Mouse (Mus musculus): Measurements from ENCODE around the gene Scube1. TPM values are rescaled to one million over a fixed set of nuclear protein-coding genes. Genes with fewer than 3 reads are reported as not detected.

Gene Scube1
- total and polyA plus RNA-seq, 2 experiments: 0.13 to 0.18 TPM

DNA sequence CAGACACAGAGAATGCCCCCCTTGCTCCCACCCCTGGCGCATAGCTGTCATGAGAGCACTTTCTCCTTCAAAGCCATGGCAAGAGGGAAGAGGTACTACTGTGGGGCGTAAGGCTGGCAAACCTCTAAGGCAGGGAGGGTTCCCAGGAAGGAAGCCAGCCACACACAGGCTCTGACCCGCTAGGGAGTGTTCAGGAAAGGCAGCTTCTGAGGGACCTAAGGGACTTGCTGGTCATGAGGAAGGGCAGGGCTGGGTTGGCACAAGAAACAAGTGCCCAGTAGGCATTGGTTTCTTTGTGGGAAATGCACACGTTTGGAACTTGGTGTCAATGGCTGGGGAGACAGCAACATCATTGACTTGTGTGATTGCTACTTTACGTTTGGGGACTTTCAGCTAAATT, 158.8 kb downstream of the Scube1 start:
- DNase-seq (ENCODE audit: extremely low read depth, low read depth, low spot score): no peak
- no peak overlapping the region for H3K9ac ChIP-seq (ENCODE audit: low read depth, low read length)
- no peak overlapping the region for H3K4me3 ChIP-seq (ENCODE audit: insufficient read depth, low read depth, low read length)
- TF ChIP-seq CTCF (IDR thresholded peaks at IDR 0.05; ENCODE audit: low read depth, low read length) (no peak), POLR2A (IDR thresholded peaks at IDR 0.05; ENCODE audit: extremely low read depth, insufficient read depth, low read length) (no peak)
- H3K27me3 ChIP-seq (ENCODE audit: control insufficient read depth, insufficient read depth, low read length): no peaks in the 10 kb centered on the region
- H3K4me1 ChIP-seq (ENCODE audit: control insufficient read depth, insufficient read depth, low read length): peaks cover 9% of the 10 kb centered on the region
- H3K36me3 ChIP-seq (ENCODE audit: control insufficient read depth, insufficient read depth, low read length): no peaks in the 10 kb centered on the region
- peaks cover 16% of the 10 kb centered on the region; the same call in 1 of the 2 replicates for H3K79me2 ChIP-seq (ENCODE audit: control insufficient read depth, insufficient read depth, low read length)
- no peak overlapping the region for H3K27ac ChIP-seq (replicated peaks; ENCODE audit: insufficient read depth, low read depth, low read length)
- WGBS: 83% methylated on average over 5 of the region's 5 CpGs

DNA sequence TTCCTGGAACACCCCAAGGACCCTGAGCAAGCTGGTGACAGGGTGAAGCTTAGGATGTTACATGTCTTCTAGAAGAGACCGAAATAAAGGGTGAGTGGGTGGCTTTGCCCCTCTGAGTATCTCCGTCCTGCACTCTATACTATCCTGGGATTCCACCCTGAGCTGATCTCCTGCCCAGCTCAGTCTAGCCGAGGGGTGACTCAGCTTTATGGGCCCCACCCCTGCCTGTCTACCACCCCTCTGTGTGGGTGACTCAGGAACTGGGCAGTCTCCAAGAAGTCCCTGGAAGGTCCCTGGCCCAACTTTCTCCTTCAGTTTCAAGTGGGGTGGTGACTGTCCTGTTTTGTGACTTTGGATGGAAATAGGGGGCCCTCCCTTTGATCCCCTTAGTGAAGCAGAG, 159.4 kb downstream of the Scube1 start:
- no peak for DNase-seq (ENCODE audit: extremely low read depth, low read depth, low spot score)
- H3K36me3 ChIP-seq (ENCODE audit: control insufficient read depth, insufficient read depth, low read length): no peaks in the 10 kb centered on the region

GRCm38 (mm10) chr15:83563857-83564651, 160.8 kb downstream of the Scube1 start:
- Histone ChIP-seq H3K4me3 (ENCODE audit: insufficient read depth, low read depth, low read length) (peak overlapping the region; percentile 80), H3K27me3 (ENCODE audit: control insufficient read depth, insufficient read depth, low read length) (no peaks in the 10 kb centered on the region), H3K79me2 (ENCODE audit: control insufficient read depth, insufficient read depth, low read length) (peaks cover 16% of the 10 kb centered on the region; the same call in 1 of the 2 replicates), H3K9ac (ENCODE audit: low read depth, low read length) (peak overlapping the region; percentile 81), H3K4me1 (ENCODE audit: control insufficient read depth, insufficient read depth, low read length) (peaks cover 6% of the 10 kb centered on the region), H3K27ac (replicated peaks; ENCODE audit: insufficient read depth, low read depth, low read length) (peak overlapping the region; percentile 84), H3K36me3 (ENCODE audit: control insufficient read depth, insufficient read depth, low read length) (no peaks in the 10 kb centered on the region)
- TF ChIP-seq POLR2A (IDR thresholded peaks at IDR 0.05; ENCODE audit: extremely low read depth, insufficient read depth, low read length) (no peak), CTCF (IDR thresholded peaks at IDR 0.05; ENCODE audit: low read depth, low read length) (no peak)
- WGBS: 3% methylated on average over 27 of the region's 27 CpGs
- peak; percentile 58 for DNase-seq (ENCODE audit: extremely low read depth, low read depth, low spot score)

More for the DNA sequence above, 159.4 kb downstream of the Scube1 start:
- Histone ChIP-seq H3K9ac (ENCODE audit: low read depth, low read length) (no peak overlapping the region), H3K4me3 (ENCODE audit: insufficient read depth, low read depth, low read length) (no peak overlapping the region), H3K4me1 (ENCODE audit: control insufficient read depth, insufficient read depth, low read length) (peaks cover 6% of the 10 kb centered on the region), H3K79me2 (ENCODE audit: control insufficient read depth, insufficient read depth, low read length) (peaks cover 16% of the 10 kb centered on the region; the same call in 1 of the 2 replicates), H3K27me3 (ENCODE audit: control insufficient read depth, insufficient read depth, low read length) (no peaks in the 10 kb centered on the region), H3K27ac (replicated peaks; ENCODE audit: insufficient read depth, low read depth, low read length) (no peak overlapping the region)
- no peak for TF ChIP-seq POLR2A (IDR thresholded peaks at IDR 0.05; ENCODE audit: extremely low read depth, insufficient read depth, low read length)
- TF ChIP-seq CTCF (IDR thresholded peaks at IDR 0.05; ENCODE audit: low read depth, low read length): no peak
- 80% methylated on average over 3 of the region's 3 CpGs for WGBS

- Histone ChIP-seq H3K27me3 (ENCODE audit: control insufficient read depth, insufficient read depth, low read length) (no peaks in the 10 kb centered on the region), H3K79me2 (ENCODE audit: control insufficient read depth, insufficient read depth, low read length) (peaks cover 16% of the 10 kb centered on the region; the same call in 1 of the 2 replicates), H3K4me3 (ENCODE audit: insufficient read depth, low read depth, low read length) (peak within 1 kb of the TSS; percentile 80), H3K36me3 (ENCODE audit: control insufficient read depth, insufficient read depth, low read length) (no peaks in the 10 kb centered on the region), H3K4me1 (ENCODE audit: control insufficient read depth, insufficient read depth, low read length) (peaks cover 6% of the 10 kb centered on the region), H3K27ac (replicated peaks; ENCODE audit: insufficient read depth, low read depth, low read length) (peak within 1 kb of the TSS; percentile 84), H3K9ac (ENCODE audit: low read depth, low read length) (peak within 1 kb of the TSS; percentile 81)
- TF ChIP-seq CTCF (IDR thresholded peaks at IDR 0.05; ENCODE audit: low read depth, low read length) (no peak), POLR2A (IDR thresholded peaks at IDR 0.05; ENCODE audit: extremely low read depth, insufficient read depth, low read length) (0 out of 2 replicates have a peak, but pooled peaks have one; percentile 68)
- DNase-seq (ENCODE audit: extremely low read depth, low read depth, low spot score): peak; percentile 66
- WGBS: under 1% methylated on average over 28 of the region's 28 CpGs
Measured at GRCm38 (mm10) chr15:83563327-83563856, 161.4 kb downstream of the Scube1 start, which contains the start of the genes Tspo and Mcat. TSS of gene Tspo (plus strand) at chr15:83563592. TSS of gene Mcat (minus strand) at chr15:83563787.

DNA sequence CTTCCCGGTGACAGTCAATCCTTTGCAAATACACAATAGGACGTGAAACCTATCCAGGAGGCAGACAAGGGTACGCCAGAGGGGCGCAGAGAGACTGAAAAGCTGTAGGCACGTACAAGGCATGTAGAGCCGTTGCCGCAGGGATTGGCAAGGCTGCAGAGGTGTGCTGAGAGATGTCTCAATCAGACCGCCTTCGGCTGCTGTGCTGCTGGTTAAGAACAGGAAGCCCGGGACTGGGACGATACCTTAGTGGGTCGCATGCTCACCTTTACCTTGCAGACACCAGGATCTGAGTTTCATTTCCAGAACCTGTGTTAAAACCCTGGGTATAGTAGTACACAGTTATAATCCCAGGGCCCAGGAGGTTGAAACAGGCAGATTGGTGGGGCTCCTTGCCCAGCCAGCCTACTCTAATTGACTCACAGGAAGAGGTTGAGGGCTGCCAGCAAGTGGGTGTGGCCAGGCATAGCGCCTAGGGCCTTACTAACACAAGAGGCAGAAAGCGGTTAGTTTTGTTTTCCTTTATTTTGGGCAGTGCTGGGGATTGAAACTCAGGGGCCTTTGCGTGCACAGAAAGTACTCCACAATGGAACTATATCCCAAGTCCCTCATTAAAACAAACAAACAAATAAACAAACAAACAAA, 162.1 kb downstream of the Scube1 start:
- Histone ChIP-seq H3K4me1 (ENCODE audit: control insufficient read depth, insufficient read depth, low read length) (peaks cover 6% of the 10 kb centered on the region), H3K4me3 (ENCODE audit: insufficient read depth, low read depth, low read length) (peak overlapping the region; percentile 10; the same call in 1 of the 2 replicates), H3K27me3 (ENCODE audit: control insufficient read depth, insufficient read depth, low read length) (no peaks in the 10 kb centered on the region), H3K9ac (ENCODE audit: low read depth, low read length) (peak overlapping the region; percentile 1; the same call in 1 of the 2 replicates), H3K36me3 (ENCODE audit: control insufficient read depth, insufficient read depth, low read length) (no peaks in the 10 kb centered on the region), H3K79me2 (ENCODE audit: control insufficient read depth, insufficient read depth, low read length) (peaks cover 16% of the 10 kb centered on the region; the same call in 1 of the 2 replicates), H3K27ac (replicated peaks; ENCODE audit: insufficient read depth, low read depth, low read length) (peak overlapping the region; percentile 35; the same call in 1 of the 2 replicates)
- peak; percentile 91 for DNase-seq (ENCODE audit: extremely low read depth, low read depth, low spot score)
- 25% methylated on average over 15 of the region's 15 CpGs for WGBS
- TF ChIP-seq CTCF (IDR thresholded peaks at IDR 0.05; ENCODE audit: low read depth, low read length): no peak
- TF ChIP-seq POLR2A (IDR thresholded peaks at IDR 0.05; ENCODE audit: extremely low read depth, insufficient read depth, low read length): no peak
